In the genomic region with DNA sequence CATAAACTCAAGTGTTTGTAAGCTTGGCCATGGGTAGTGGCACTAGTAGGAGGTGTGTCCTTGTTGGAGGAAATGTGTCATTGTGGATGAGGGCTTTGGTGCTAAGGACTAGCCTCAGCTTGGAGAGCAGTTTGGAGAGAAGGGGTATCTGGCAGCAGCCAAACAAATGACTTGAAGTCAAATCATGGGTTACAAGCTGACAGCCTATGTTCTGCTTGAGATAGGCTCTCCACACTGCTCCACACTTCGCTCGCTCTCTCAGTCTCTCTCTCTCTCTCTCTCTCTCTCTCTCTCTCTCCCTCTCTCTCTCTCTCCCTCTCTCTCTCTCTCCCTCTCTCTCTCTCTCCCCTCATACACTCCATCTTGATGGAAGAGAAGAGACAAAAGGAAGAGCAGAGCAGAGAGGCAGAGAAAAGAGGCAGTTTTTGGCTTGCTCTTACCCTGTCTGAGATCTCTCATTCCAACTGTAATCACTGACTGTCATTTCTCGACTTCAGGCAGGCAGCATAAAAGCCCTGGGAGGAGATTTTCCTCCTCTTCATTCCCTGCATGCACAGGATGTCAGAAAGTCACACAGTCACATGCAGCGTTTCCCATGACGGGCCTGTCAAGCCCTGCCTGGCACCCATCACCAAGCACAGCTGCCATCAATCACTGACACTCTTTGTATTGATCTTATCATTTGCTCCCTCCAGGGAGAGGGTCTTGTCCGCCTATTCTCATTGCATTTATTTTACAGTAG, we compare ENCODE assay signal across 9 mouse cellular contexts.
DNase-seq lines count a peak whose midpoint lies in the region; ATAC-seq and TF ChIP-seq lines count a peak whose summit lies in the region.
"Had no signal": no experiment of that assay in that cellular context is flagged by ENCODE, and none has a peak within 500 bp of the region (broad histone marks: within the 10 kb centered on the region; RNA-seq: fewer than 3 reads in every experiment).

No protein-coding gene starts in this region.

- 27% methylated on average over 6 of the region's 6 CpGs for WGBS in hindbrain, postnatal 0 days
- 44% methylated on average over 6 of the region's 6 CpGs for WGBS in stomach, embryonic 15.5 days
- WGBS in liver, embryonic 11.5 days = 54% methylated on average over 6 of the region's 6 CpGs

- no peak overlapping the region for H3K4me3 ChIP-seq in gastrocnemius, adult 2 months
- no peak overlapping the region for H3K4me3 ChIP-seq in hindbrain, postnatal 0 days (ENCODE audit: low read length)
- H3K4me3 ChIP-seq in stomach, embryonic 15.5 days (replicated peaks) = no peak overlapping the region
- no peak overlapping the region for H3K4me3 ChIP-seq in liver, embryonic 11.5 days (ENCODE audit: low read depth, low read length)

- intact Hi-C loops in gastrocnemius, adult 2 months (cut with DNase I) = no loop called here
- intact Hi-C loops in gastrocnemius, postnatal 14 days (cut with DNase I; ENCODE audit: low total_unique reads) = no loop called here

- H3K9me3 ChIP-seq in hindbrain, postnatal 0 days (ENCODE audit: low read length) = no peaks in the 10 kb centered on the region
- H3K9me3 ChIP-seq in stomach, embryonic 15.5 days = no peaks in the 10 kb centered on the region
- no peaks in the 10 kb centered on the region for H3K9me3 ChIP-seq in liver, embryonic 11.5 days (ENCODE audit: control insufficient read depth, low read length)

- ATAC-seq in hindbrain, postnatal 0 days = peak; percentile 41
- peak; percentile 31; the same call in 1 of the 2 replicates for ATAC-seq in stomach, embryonic 15.5 days (ENCODE audit: insufficient read depth, low FRiP score, low read depth)
- no peak for ATAC-seq in liver, embryonic 11.5 days (replicated peaks; ENCODE audit: low FRiP score)

- H3K27ac ChIP-seq in gastrocnemius, adult 2 months = peak overlapping the region; percentile 43
- H3K27ac ChIP-seq in hindbrain, postnatal 0 days = peak overlapping the region; percentile 71
- H3K27ac ChIP-seq in stomach, embryonic 15.5 days = peak overlapping the region; percentile 65
- no peak overlapping the region for H3K27ac ChIP-seq in liver, embryonic 11.5 days (ENCODE audit: low read depth, low read length)

- H3K9ac ChIP-seq in hindbrain, postnatal 0 days (replicated peaks; ENCODE audit: low read length) = no peak overlapping the region
- no peak overlapping the region for H3K9ac ChIP-seq in stomach, embryonic 15.5 days
- H3K9ac ChIP-seq in liver, embryonic 11.5 days (ENCODE audit: low read depth, low read length) = no peak overlapping the region

- 0 out of 2 replicates have a peak, but pooled peaks cover 6% of the 10 kb centered on the region for H3K4me1 ChIP-seq in hindbrain, postnatal 0 days (ENCODE audit: insufficient read depth, low read length)
- peaks cover 7% of the 10 kb centered on the region; the same call in 1 of the 2 replicates for H3K4me1 ChIP-seq in stomach, embryonic 15.5 days
- H3K4me1 ChIP-seq in liver, embryonic 11.5 days (replicated peaks; ENCODE audit: control insufficient read depth, insufficient read depth, low read length) = no peaks in the 10 kb centered on the region

- H3K27me3 ChIP-seq in hindbrain, postnatal 0 days (ENCODE audit: insufficient read depth, low read length) = no peaks in the 10 kb centered on the region
- no peaks in the 10 kb centered on the region for H3K27me3 ChIP-seq in stomach, embryonic 15.5 days (replicated peaks)
- no peaks in the 10 kb centered on the region for H3K27me3 ChIP-seq in liver, embryonic 11.5 days (replicated peaks; ENCODE audit: control insufficient read depth, insufficient read depth, low read length)

- H3K4me2 ChIP-seq in hindbrain, postnatal 0 days (ENCODE audit: low read depth, low read length) = no peak overlapping the region
- H3K4me2 ChIP-seq in stomach, embryonic 15.5 days = no peak overlapping the region
- no peak overlapping the region for H3K4me2 ChIP-seq in liver, embryonic 11.5 days

- H3K36me3 ChIP-seq in hindbrain, postnatal 0 days (ENCODE audit: insufficient read depth, low read length) = no peaks in the 10 kb centered on the region
- no peaks in the 10 kb centered on the region for H3K36me3 ChIP-seq in stomach, embryonic 15.5 days
- H3K36me3 ChIP-seq in liver, embryonic 11.5 days (ENCODE audit: control insufficient read depth, insufficient read depth, low read length) = no peaks in the 10 kb centered on the region

- no peak for DNase-seq in gastrocnemius, adult 2 months
- DNase-seq in gastrocnemius, postnatal 14 days = no peak
- peak; percentile 9 for DNase-seq in right cerebral cortex, postnatal 14 days
- DNase-seq in right cerebral cortex, adult 2 months (ENCODE audit: low spot score in 2 of 2) = no peak
- peak; percentile 48 for DNase-seq in hindbrain, postnatal 0 days (ENCODE audit: low spot score)
- no peak for DNase-seq in liver, embryonic 11.5 days (ENCODE audit: low spot score)
- no peak for DNase-seq in B cell, adult 2 months
- DNase-seq: adrenal gland, postnatal 14 days had no signal

- TF ChIP-seq CTCF in gastrocnemius, adult 2 months (IDR thresholded peaks at IDR 0.05) = no peak
- no peak for TF ChIP-seq CTCF in hindbrain, postnatal 0 days (IDR thresholded peaks at IDR 0.05; ENCODE audit: low read depth)

Comparison
In these comparisons a context has a peak if more than half of its experiments do, and no peak if none do; other contexts are left out.
1. DNase-seq: peak in right cerebral cortex, postnatal 14 days (single experiment) and hindbrain, postnatal 0 days (single experiment); none in gastrocnemius, adult 2 months (single experiment), gastrocnemius, postnatal 14 days (single experiment), right cerebral cortex, adult 2 months (0 of 2), liver, embryonic 11.5 days (single experiment) and B cell, adult 2 months (0 of 2).